ENCODE assay signal across 9 mouse cellular contexts in the genomic region with DNA sequence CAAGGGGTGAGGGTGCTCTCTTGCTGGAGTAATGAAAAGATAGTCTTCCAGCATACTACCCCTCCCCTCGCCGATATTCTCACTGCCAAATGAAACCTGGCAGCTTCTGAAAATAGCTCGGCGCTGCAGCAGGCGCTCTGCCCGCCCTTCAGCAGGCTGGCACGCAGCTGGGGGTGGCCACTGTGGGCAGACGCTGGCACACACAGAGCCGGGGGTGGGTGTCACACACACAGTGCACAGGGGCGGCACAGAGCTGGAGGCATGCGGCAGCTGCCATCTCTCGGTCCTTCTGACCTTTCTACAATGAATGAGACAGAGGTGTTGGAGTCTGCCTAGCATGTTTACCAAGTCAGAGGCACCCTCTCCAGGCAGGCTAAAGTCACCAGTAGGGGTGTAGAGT. TPM values are rescaled to one million over a fixed set of nuclear protein-coding genes. Genes with fewer than 3 reads are reported as not detected.
DNase-seq lines count a peak whose midpoint lies in the region; ATAC-seq and TF ChIP-seq lines count a peak whose summit lies in the region.
"Had no signal": no experiment of that assay in that cellular context is flagged by ENCODE, and none has a peak within 500 bp of the region (broad histone marks: within the 10 kb centered on the region; RNA-seq: fewer than 3 reads in every experiment).

No protein-coding gene starts in this region.

- no peak for TF ChIP-seq CTCF in brain, embryonic 14.5 days (IDR thresholded peaks at IDR 0.05; ENCODE audit: borderline replicate concordance, extremely low read depth, insufficient read depth, insufficient read length)
- TF ChIP-seq CTCF in lung, postnatal 0 days (IDR thresholded peaks at IDR 0.05) = no peak

- no peak overlapping the region for H3K4me3 ChIP-seq in myocyte
- no peak overlapping the region for H3K4me3 ChIP-seq in lung, postnatal 0 days (ENCODE audit: low read depth, low read length)

- no peak overlapping the region for H3K27ac ChIP-seq in lung, postnatal 0 days (ENCODE audit: low read length)

- no peaks in the 10 kb centered on the region for H3K4me1 ChIP-seq in lung, postnatal 0 days (ENCODE audit: insufficient read depth, low read depth, low read length)

- peak; percentile 60 for DNase-seq in adrenal gland, postnatal 14 days
- DNase-seq in adrenal gland, postnatal 4 days (ENCODE audit: low spot score in 2 of 2) = no peak
- peak; percentile 90 for DNase-seq in brain, embryonic 14.5 days (ENCODE audit: low read depth)
- DNase-seq in gastrocnemius, postnatal 10 days = peak; percentile 42
- DNase-seq in kidney, postnatal 14 days = peak; percentile 47
- no peak for DNase-seq in lung, postnatal 0 days (ENCODE audit: low spot score)

- H3K9ac ChIP-seq in lung, postnatal 0 days (replicated peaks; ENCODE audit: low read depth) = no peak overlapping the region

- H3K27me3 ChIP-seq in myocyte (ENCODE audit: control insufficient read depth, insufficient read depth, insufficient read length) = peaks cover 3% of the 10 kb centered on the region
- H3K27me3 ChIP-seq in lung, postnatal 0 days (replicated peaks; ENCODE audit: insufficient read depth, low read length) = no peaks in the 10 kb centered on the region

- no peak for ATAC-seq in monocyte, adult 5-6 weeks (replicated peaks; ENCODE audit: insufficient number of reproducible peaks, low FRiP score, low TSS enrichment, poor library complexity, severe bottlenecking)
- no peak for ATAC-seq in lung, postnatal 0 days

- H3K9me3 ChIP-seq in lung, postnatal 0 days (ENCODE audit: low read length) = no peaks in the 10 kb centered on the region

- no peak overlapping the region for H3ac ChIP-seq in myocyte (ENCODE audit: control insufficient read depth, insufficient read length)

- 42% methylated on average over 12 of the region's 12 CpGs for WGBS in lung, postnatal 0 days

- no peak for TF ChIP-seq EP300 in lung, postnatal 0 days (IDR thresholded peaks at IDR 0.05)

- no peaks in the 10 kb centered on the region for H3K36me3 ChIP-seq in myocyte (ENCODE audit: control insufficient read depth, insufficient read depth)
- H3K36me3 ChIP-seq in lung, postnatal 0 days (ENCODE audit: insufficient read depth, low read length) = no peaks in the 10 kb centered on the region

- H3K79me2 ChIP-seq in myocyte (ENCODE audit: control insufficient read depth, insufficient read depth) = no peaks in the 10 kb centered on the region

- peak overlapping the region; percentile 18 for H3K4me2 ChIP-seq in myocyte (ENCODE audit: low read depth)
- no peak overlapping the region for H3K4me2 ChIP-seq in lung, postnatal 0 days (replicated peaks; ENCODE audit: low read depth, low read length)

- no peak for TF ChIP-seq POLR2A in brain, embryonic 14.5 days (IDR thresholded peaks at IDR 0.05; ENCODE audit: borderline replicate concordance, extremely low read depth, insufficient read depth, insufficient read length, poor library complexity, severe bottlenecking)
- no peak for TF ChIP-seq POLR2A in myocyte (IDR thresholded peaks at IDR 0.05; ENCODE audit: insufficient read length, low read depth)

TF ChIP-seq in myocyte, 11 proteins besides CTCF, POLR2A, EP300 and RAD21:
- TF ChIP-seq CEBPB (IDR thresholded peaks at IDR 0.05; ENCODE audit: insufficient read depth, poor library complexity, severe bottlenecking) (no peak), TCF3 (IDR thresholded peaks at IDR 0.05; ENCODE audit: insufficient read length, low read depth) (peak; percentile 35), MYOD1 (IDR thresholded peaks at IDR 0.05; ENCODE audit: control insufficient read depth in 1 of 3, insufficient read length in 2 of 3, low read depth in 2 of 3) (peak in 2 of 3 experiments; percentile 68 to 89), MYOG (IDR thresholded peaks at IDR 0.05; ENCODE audit: control insufficient read depth in 1 of 3, insufficient read depth in 1 of 3, insufficient read length in 2 of 3, low read depth in 2 of 3) (peak; percentile 43 to 91 (median 85))

RNA-seq across cellular contexts. Expression of a gene that starts 22.8 kb away (rescaled TPM):
- 3.4 and 4.2 TPM in 2 replicates for total RNA-seq in adrenal gland, postnatal 14 days (2021)
- 1 to 10 TPM; 7.1 to 7.4 TPM for total RNA-seq in adrenal gland, postnatal 4 days (2021)
- 55.7 and 78.6 TPM in 2 replicates for polyA plus RNA-seq in brain, embryonic 14.5 days (2012; rRNA removed)
- total RNA-seq in gastrocnemius, postnatal 10 days (2021) = under 1 TPM; 0.27 to 0.70 TPM
- 0.40 TPM for polyA plus RNA-seq in myocyte (2012; fragmentation: generic; extraction: Trizol)
- 0.19 TPM in 1 of 3 replicates, not detected in the others for total RNA-seq in monocyte, adult 5-6 weeks (2017)
- polyA plus RNA-seq in lung, postnatal 0 days (2015; fragmentation: Nextera tagmentation; extraction: Ambion mirVana) = 0.08 TPM in 1 of 2 replicates, not detected in the other
- total RNA-seq: neutrophil, adult 5-6 weeks had no signal

RNA-seq across cellular contexts. Expression of a gene that starts 35.2 kb away (rescaled TPM):
- total RNA-seq in adrenal gland, postnatal 14 days (2021) = 34.9 and 42.8 TPM in 2 replicates
- 10 to 100 TPM; 24.6 to 27.3 TPM for total RNA-seq in adrenal gland, postnatal 4 days (2021)
- polyA plus RNA-seq in brain, embryonic 14.5 days (2012; rRNA removed) = 2.6 and 3.3 TPM in 2 replicates
- 10 to 100 TPM; 11.0 to 14.4 TPM for total RNA-seq in gastrocnemius, postnatal 10 days (2021)
- 3.9 TPM for polyA plus RNA-seq in myocyte (2012; fragmentation: generic; extraction: Trizol)
- 69.0 to 81.2 TPM (median 74.8 TPM) in 3 replicates for total RNA-seq in monocyte, adult 5-6 weeks (2017)
- 22.9 and 24.6 TPM in 2 replicates for polyA plus RNA-seq in lung, postnatal 0 days (2015; fragmentation: Nextera tagmentation; extraction: Ambion mirVana)

RNA-seq across cellular contexts. Expression of a gene that starts 41.4 kb away (rescaled TPM):
- 20.5 and 63.5 TPM in 2 replicates for total RNA-seq in adrenal gland, postnatal 14 days (2021)
- 10 to 100 TPM; 17.8 to 22.5 TPM for total RNA-seq in adrenal gland, postnatal 4 days (2021)
- 8.7 and 9.2 TPM in 2 replicates for polyA plus RNA-seq in brain, embryonic 14.5 days (2012; rRNA removed)
- 10 to 100 TPM in 1 of 2 experiments, 1 to 10 TPM in 1; 6.7 to 16.8 TPM for total RNA-seq in gastrocnemius, postnatal 10 days (2021)
- polyA plus RNA-seq in myocyte (2012; fragmentation: generic; extraction: Trizol) = 0.64 TPM
- 2.0 to 4.4 TPM (median 3.0 TPM) in 3 replicates for total RNA-seq in monocyte, adult 5-6 weeks (2017)
- polyA plus RNA-seq in lung, postnatal 0 days (2015; fragmentation: Nextera tagmentation; extraction: Ambion mirVana) = 49.2 and 52.3 TPM in 2 replicates

Comparison
In these comparisons a context has a peak if more than half of its experiments do, and no peak if none do; other contexts are left out.
1. DNase-seq: peak in adrenal gland, postnatal 14 days (single experiment), brain, embryonic 14.5 days (single experiment), gastrocnemius, postnatal 10 days (single experiment) and kidney, postnatal 14 days (single experiment); none in adrenal gland, postnatal 4 days (0 of 2) and lung, postnatal 0 days (single experiment).